Mouse (Mus musculus): ENCODE data around the gene Itgb2l.

- TF ChIP-seq CTCF (IDR thresholded peaks at IDR 0.05; ENCODE audit: extremely low read depth, insufficient read depth, insufficient read length, insufficient replicate concordance) (no peak), POLR2A (IDR thresholded peaks at IDR 0.05; ENCODE audit: low read depth, low read length) (no peak)
Observed at GRCm38 (mm10) chr16:96433266-96433665, 10.2 kb downstream of the Itgb2l start.

Data from spleen, adult 2 months (tissue).